In genomic region chr12:15970262-15970661, GRCm38 (mm10) we compare ENCODE assay signal across 20 mouse cellular contexts.
DNase-seq lines count a peak whose midpoint lies in the region; ATAC-seq and TF ChIP-seq lines count a peak whose summit lies in the region.
"Had no signal": no experiment of that assay in that cellular context is flagged by ENCODE, and none has a peak within 500 bp of the region (broad histone marks: within the 10 kb centered on the region; RNA-seq: fewer than 3 reads in every experiment).

No protein-coding gene starts in this region.

- peak; percentile 12 for ATAC-seq in inflammation-experienced regulatory T-cells, adult 6 months
- ATAC-seq: activated CD4-positive, CD25-positive, alpha-beta regulatory T cell, adult 4 months had no signal

- no peaks in the 10 kb centered on the region for H3K36me3 ChIP-seq in C2C12 (ENCODE audit: control insufficient read depth, insufficient read depth)
- H3K36me3 ChIP-seq: embryonic facial prominence, embryonic 10.5 days; forebrain, embryonic 12.5 days; midbrain, embryonic 10.5 days; neural tube, embryonic 15.5 days had no signal

- no peak overlapping the region for H3K4me3 ChIP-seq in C2C12 (ENCODE audit: insufficient read depth, poor library complexity, severe bottlenecking)
- H3K4me3 ChIP-seq: embryonic facial prominence, embryonic 10.5 days; forebrain, embryonic 12.5 days; midbrain, embryonic 10.5 days; neural tube, embryonic 15.5 days had no signal

- H3K79me3 ChIP-seq in C2C12 (ENCODE audit: low read depth): no peaks in the 10 kb centered on the region

- H3ac ChIP-seq in C2C12 (ENCODE audit: control insufficient read depth, insufficient read length, low read depth): no peak overlapping the region

- no peak for TF ChIP-seq CTCF in C2C12 (IDR thresholded peaks at IDR 0.05; ENCODE audit: control insufficient read depth, insufficient read depth, insufficient read length)

- no peaks in the 10 kb centered on the region for H3K79me2 ChIP-seq in C2C12 (ENCODE audit: control insufficient read depth, insufficient read depth)

- H3K27me3 ChIP-seq in C2C12 (ENCODE audit: control insufficient read depth, insufficient read depth, insufficient read length): no peaks in the 10 kb centered on the region
- H3K27me3 ChIP-seq: forebrain, embryonic 12.5 days; neural tube, embryonic 15.5 days had no signal

- peak; percentile 11 for DNase-seq in heart, adult 11 months
- no peak for DNase-seq in heart, postnatal 4 days
- peak; percentile 65 for DNase-seq in NIH3T3 (ENCODE audit: low read depth)
- no peak for DNase-seq in thymus, postnatal 36 days
- no peak for DNase-seq in urinary bladder, postnatal 25 days (ENCODE audit: low spot score)
- DNase-seq: adrenal gland, postnatal 10 days; cerebellum, adult 11-12 months; cerebellum, postnatal 10 days; heart, postnatal 10 days; kidney, adult 18-20 months; lung, adult 18-20 months; lung, postnatal 10 days; thymus, adult 2 months had no signal

TF ChIP-seq in C2C12, 6 proteins besides CTCF, POLR2A, EP300 and RAD21:
- TF ChIP-seq MYOD1 (IDR thresholded peaks at IDR 0.05; ENCODE audit: control insufficient read depth, insufficient read length, low read depth): no peak
- peak; percentile 40 for TF ChIP-seq FOSL1 (IDR thresholded peaks at IDR 0.05; ENCODE audit: insufficient read depth, low read length, poor library complexity, severe bottlenecking)
- no peak for TF ChIP-seq MAX (IDR thresholded peaks at IDR 0.05)

Comparison
In these comparisons a context has a peak if more than half of its experiments do, and no peak if none do; other contexts are left out.
1. DNase-seq: peak in heart, adult 11 months (single experiment) and NIH3T3 (single experiment); none in heart, postnatal 4 days (single experiment), thymus, postnatal 36 days (0 of 2) and urinary bladder, postnatal 25 days (single experiment).